Comparison of ENCODE assay signal across 15 mouse cellular contexts in the genomic region with DNA sequence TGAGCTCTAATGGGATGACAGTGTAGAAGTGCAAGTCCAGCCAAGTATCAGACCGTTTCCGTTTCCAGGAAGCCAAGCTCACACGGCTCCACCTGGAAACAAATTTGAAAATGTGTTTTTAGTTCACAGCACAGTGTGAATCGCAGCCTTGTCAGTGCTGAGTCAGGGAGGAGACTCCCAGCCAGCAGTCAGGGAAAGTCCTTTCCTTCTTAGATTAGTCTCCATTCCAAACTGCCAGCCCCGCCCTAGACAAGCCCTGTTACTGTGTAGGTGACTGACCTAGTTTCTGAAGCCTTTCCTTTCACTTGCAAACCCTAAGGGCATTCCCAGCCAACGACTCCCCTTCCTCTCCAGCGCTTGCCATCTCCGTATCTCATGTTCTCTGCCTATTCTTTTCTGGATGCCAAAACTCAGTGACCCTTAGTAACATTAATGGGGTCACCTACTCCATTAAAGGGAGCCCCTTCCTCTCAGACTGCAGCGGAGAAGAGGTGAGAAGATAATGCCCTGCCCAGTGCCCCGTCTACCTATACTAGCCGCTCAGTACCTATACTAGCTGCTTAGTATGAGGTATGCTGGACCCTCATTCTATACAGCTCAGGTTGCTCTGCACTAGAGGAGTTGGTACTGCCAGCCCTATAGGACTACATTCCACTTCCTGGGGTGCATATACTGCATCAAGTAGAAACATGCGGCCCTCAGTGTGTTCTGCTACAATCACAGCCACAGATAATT. TPM values are rescaled to one million over a fixed set of nuclear protein-coding genes. Genes with fewer than 3 reads are reported as not detected.
A peak's percentile ranks its signal among the peaks of the same experiment; 100 is the strongest.
DNase-seq lines count a peak whose midpoint lies in the region; ATAC-seq and TF ChIP-seq lines count a peak whose summit lies in the region.
"Had no signal": no experiment of that assay in that cellular context is flagged by ENCODE, and none has a peak within 500 bp of the region (broad histone marks: within the 10 kb centered on the region; RNA-seq: fewer than 3 reads in every experiment).

No protein-coding gene starts in this region.

- H3K9me3 ChIP-seq in limb, embryonic 14.5 days (ENCODE audit: control insufficient read depth, low read length), result no peaks in the 10 kb centered on the region
- H3K9me3 ChIP-seq in limb, embryonic 10.5 days (replicated peaks), result no peaks in the 10 kb centered on the region
- H3K9me3 ChIP-seq in limb, embryonic 15.5 days, result no peaks in the 10 kb centered on the region
- H3K9me3 ChIP-seq: liver, embryonic 15.5 days; neural tube, embryonic 12.5 days had no signal

- H3K9ac ChIP-seq in limb, embryonic 14.5 days (ENCODE audit: low read depth, low read length, severe bottlenecking), result no peak overlapping the region
- no peak overlapping the region for H3K9ac ChIP-seq in limb, embryonic 15.5 days
- H3K9ac ChIP-seq: forebrain, postnatal 0 days; liver, embryonic 15.5 days; neural tube, embryonic 12.5 days had no signal

- ATAC-seq in frontal cortex, adult (ENCODE audit: low TSS enrichment), result peak; percentile 93
- no peak for ATAC-seq in limb, embryonic 14.5 days (ENCODE audit: low FRiP score, low read depth)
- peak; percentile 61; the same call in 1 of the 2 replicates for ATAC-seq in limb, embryonic 15.5 days (ENCODE audit: insufficient number of reproducible peaks, low FRiP score, low TSS enrichment, low read depth)
- ATAC-seq: forebrain, postnatal 0 days had no signal

- H3K4me2 ChIP-seq in limb, embryonic 14.5 days (replicated peaks; ENCODE audit: low read depth, low read length, severe bottlenecking), result no peak overlapping the region
- H3K4me2 ChIP-seq in limb, embryonic 15.5 days, result no peak overlapping the region
- H3K4me2 ChIP-seq: liver, embryonic 15.5 days; neural tube, embryonic 12.5 days had no signal

- WGBS in limb, embryonic 14.5 days, result 77% methylated on average over 12 of the region's 12 CpGs
- 89% methylated on average over 12 of the region's 12 CpGs for WGBS in limb, embryonic 10.5 days
- 63% methylated on average over 12 of the region's 12 CpGs for WGBS in limb, embryonic 15.5 days

- no peaks in the 10 kb centered on the region for H3K27me3 ChIP-seq in limb, embryonic 14.5 days (ENCODE audit: control insufficient read depth, insufficient read depth, low read length)
- no peaks in the 10 kb centered on the region for H3K27me3 ChIP-seq in limb, embryonic 10.5 days (ENCODE audit: low read depth, poor library complexity, severe bottlenecking)
- no peaks in the 10 kb centered on the region for H3K27me3 ChIP-seq in limb, embryonic 15.5 days
- H3K27me3 ChIP-seq: liver, embryonic 15.5 days; megakaryocyte, embryonic 14.5 days; neural tube, embryonic 12.5 days had no signal

- H3K27ac ChIP-seq in limb, embryonic 14.5 days (replicated peaks; ENCODE audit: low read depth, low read length), result no peak overlapping the region
- H3K27ac ChIP-seq in limb, embryonic 10.5 days, result no peak overlapping the region
- peak overlapping the region; percentile 74 for H3K27ac ChIP-seq in limb, embryonic 15.5 days
- H3K27ac ChIP-seq: liver, embryonic 15.5 days; neural tube, embryonic 12.5 days had no signal

- H3K4me1 ChIP-seq in limb, embryonic 14.5 days (ENCODE audit: control insufficient read depth, insufficient read depth, low read length), result no peaks in the 10 kb centered on the region
- no peaks in the 10 kb centered on the region for H3K4me1 ChIP-seq in limb, embryonic 10.5 days
- H3K4me1 ChIP-seq in limb, embryonic 15.5 days, result peaks cover 4% of the 10 kb centered on the region; the same call in 1 of the 2 replicates
- H3K4me1 ChIP-seq: liver, embryonic 15.5 days; megakaryocyte, embryonic 14.5 days; neural tube, embryonic 12.5 days had no signal

- no peaks in the 10 kb centered on the region for H3K36me3 ChIP-seq in limb, embryonic 14.5 days (ENCODE audit: control insufficient read depth, insufficient read depth, low read length)
- no peaks in the 10 kb centered on the region for H3K36me3 ChIP-seq in limb, embryonic 10.5 days
- no peaks in the 10 kb centered on the region for H3K36me3 ChIP-seq in limb, embryonic 15.5 days
- H3K36me3 ChIP-seq: liver, embryonic 15.5 days; neural tube, embryonic 12.5 days had no signal

- H3K4me3 ChIP-seq in limb, embryonic 14.5 days (replicated peaks; ENCODE audit: low read length), result no peak overlapping the region
- no peak overlapping the region for H3K4me3 ChIP-seq in limb, embryonic 10.5 days
- no peak overlapping the region for H3K4me3 ChIP-seq in limb, embryonic 15.5 days
- H3K4me3 ChIP-seq: liver, embryonic 15.5 days; megakaryocyte, embryonic 14.5 days; neural tube, embryonic 12.5 days had no signal

- DNase-seq in frontal cortex, postnatal 14 days (ENCODE audit: low spot score in 2 of 2), result no peak
- peak; percentile 18 for DNase-seq in limb, embryonic 14.5 days (ENCODE audit: low spot score)
- no peak for DNase-seq in limb, embryonic 10.5 days (ENCODE audit: low spot score)
- DNase-seq in R1 (ENCODE audit: low read depth, low spot score), result peak; percentile 55
- DNase-seq in embryo, embryonic 9.5 days (ENCODE audit: extremely low spot score), result no peak
- DNase-seq in kidney, postnatal 4 days, result no peak
- DNase-seq: B cell, adult 2 months; forebrain, postnatal 0 days; spleen, adult 18-20 months; thymus, postnatal 25 days had no signal

- TF ChIP-seq POLR2A in limb, embryonic 14.5 days (IDR thresholded peaks at IDR 0.05; ENCODE audit: borderline replicate concordance, extremely low read depth, insufficient read depth, insufficient read length), result no peak

RNA-seq across cellular contexts. Expression of gene Bzw1, which starts 25.8 kb away (rescaled TPM):
- polyA plus RNA-seq in limb, embryonic 14.5 days (2012; rRNA removed), result 105 and 112 TPM in 2 replicates
- 350 and 367 TPM in 2 replicates for polyA plus RNA-seq in limb, embryonic 14.5 days (2014; fragmentation: Nextera tagmentation; extraction: Ambion mirVana)
- 419 and 449 TPM in 2 replicates for polyA plus RNA-seq in limb, embryonic 10.5 days (2016; fragmentation: Nextera tagmentation; extraction: Ambion mirVana)
- 306 and 334 TPM in 2 replicates for polyA plus RNA-seq in limb, embryonic 15.5 days (2015; fragmentation: Nextera tagmentation; extraction: Ambion mirVana)

RNA-seq across cellular contexts. Expression of gene Clk1, which starts 57.0 kb away (rescaled TPM):
- polyA plus RNA-seq in limb, embryonic 14.5 days (2012; rRNA removed), result 295 and 381 TPM in 2 replicates
- polyA plus RNA-seq in limb, embryonic 14.5 days (2014; fragmentation: Nextera tagmentation; extraction: Ambion mirVana), result 197 and 236 TPM in 2 replicates
- polyA plus RNA-seq in limb, embryonic 10.5 days (2016; fragmentation: Nextera tagmentation; extraction: Ambion mirVana), result 111 and 153 TPM in 2 replicates
- polyA plus RNA-seq in limb, embryonic 15.5 days (2015; fragmentation: Nextera tagmentation; extraction: Ambion mirVana), result 207 and 212 TPM in 2 replicates

Comparison
In these comparisons a context has a peak if more than half of its experiments do, and no peak if none do; other contexts are left out.
1. DNase-seq: peak in limb, embryonic 14.5 days (single experiment) and R1 (single experiment); none in frontal cortex, postnatal 14 days (0 of 2), limb, embryonic 10.5 days (single experiment), embryo, embryonic 9.5 days (single experiment) and kidney, postnatal 4 days (0 of 2).